Mouse (Mus musculus) midbrain, embryonic 14.5 days (tissue): Measurements from ENCODE around the gene Ppp1r12b. TPM values are rescaled to one million over a fixed set of nuclear protein-coding genes. Genes with fewer than 3 reads are reported as not detected.
A peak's percentile ranks its signal among the peaks of the same experiment; 100 is the strongest.

Experiments used
- ATAC-seq: fragments of 200-750 bp; cut with Nextera tagmentation; 2 replicates; pipeline ENCODE4 v1.8.0; 2017; ENCODE audit warnings: moderate number of reproducible peaks, moderate library complexity; ENCODE audit not compliant: low FRiP score, low TSS enrichment
- DNase-seq: peaks from one replicate; pipeline ENCODE4 v3.0.0-alpha.2; 2015
- H3K27ac ChIP-seq: fragments of 300-500 bp; sonication (generic); replicated peaks from 2 replicates; pipeline ENCODE4 v1.5.1; 2014; ENCODE audit warnings: mild to moderate bottlenecking, low read depth, low read length, moderate library complexity
- H3K27me3 ChIP-seq: fragments of 300-500 bp; sonication (generic); 2 replicates; pipeline ENCODE4 v1.6.1; 2014; ENCODE audit warnings: low read length, control low read depth, mixed read lengths; ENCODE audit not compliant: control insufficient read depth, insufficient read depth
- H3K36me3 ChIP-seq: fragments of 300-500 bp; sonication (generic); 2 replicates; pipeline ENCODE4 v1.6.1; 2014; ENCODE audit warnings: low read length, control low read depth; ENCODE audit not compliant: control insufficient read depth, insufficient read depth
- H3K4me1 ChIP-seq: fragments of 300-500 bp; sonication (generic); 2 replicates; pipeline ENCODE4 v1.6.1; 2014; ENCODE audit warnings: mild to moderate bottlenecking, antibody characterized with exemption, low read length, control low read depth; ENCODE audit not compliant: control insufficient read depth, insufficient read depth
- H3K4me2 ChIP-seq: fragments of 300-500 bp; sonication (generic); 2 replicates; pipeline ENCODE4 v1.6.1; 2014; ENCODE audit warnings: mild to moderate bottlenecking, low read length, moderate library complexity
- H3K4me3 ChIP-seq: fragments of 300-500 bp; sonication (generic); replicated peaks from 2 replicates; pipeline ENCODE4 v1.5.1; 2014; ENCODE audit warnings: low read depth, low read length
- H3K9ac ChIP-seq: fragments of 300-500 bp; sonication (generic); replicated peaks from 2 replicates; pipeline ENCODE4 v1.6.1; 2014; ENCODE audit warnings: mild to moderate bottlenecking, low read length, moderate library complexity
- H3K9me3 ChIP-seq: fragments of 300-500 bp; sonication (generic); 2 replicates; pipeline ENCODE4 v1.6.1; 2016; ENCODE audit warnings: low read length, control low read depth, mixed read lengths; ENCODE audit not compliant: control insufficient read depth
- WGBS: fragments of 180-500 bp; shearing (Covaris S2); extraction: QIAGEN DNeasy Blood & Tissue Kit; methylation state at CpG from one replicate; pipeline ENCODE4 v1.1.7; 2014; 5-methylcytosine and 5-hydroxymethylcytosine counted together
- polyA plus RNA-seq: library from polyadenylated mRNA; unstranded; fragments of >200 nt; fragmentation: Nextera tagmentation; extraction: Ambion mirVana; gene quantifications from 2 replicates; pipeline ENCODE4 v1.2.1, GENCODE M21; 2014

Gene Ppp1r12b
- polyA plus RNA-seq, 1 experiment from 2014 or later, result 14.5 TPM

GRCm38 (mm10) chr1:134960634-134961033, 4.9 kb upstream of the Ppp1r12b start:
- H3K4me3 ChIP-seq, result no peak overlapping the region
- no peak overlapping the region for H3K27ac ChIP-seq
- 0 out of 2 replicates have a peak, but pooled peaks cover 7% of the 10 kb centered on the region for H3K4me1 ChIP-seq
- DNase-seq, result no peak
- no peak overlapping the region for H3K9ac ChIP-seq
- no peak for ATAC-seq
- H3K4me2 ChIP-seq, result no peak overlapping the region
- WGBS, result 65% methylated on average over 7 of the region's 7 CpGs
- H3K9me3 ChIP-seq, result no peaks in the 10 kb centered on the region
- no peaks in the 10 kb centered on the region for H3K36me3 ChIP-seq
- peaks cover 6% of the 10 kb centered on the region; the same call in 1 of the 2 replicates for H3K27me3 ChIP-seq

- H3K36me3 ChIP-seq, result no peaks in the 10 kb centered on the region
- H3K4me3 ChIP-seq, result peak overlapping the region; percentile 78
- peak overlapping the region; percentile 93 for H3K27ac ChIP-seq
- WGBS, result 4% methylated on average over 16 of the region's 16 CpGs
- ATAC-seq, result peak; percentile 44
- H3K4me2 ChIP-seq, result peak overlapping the region; percentile 78
- H3K27me3 ChIP-seq, result no peaks in the 10 kb centered on the region
- DNase-seq, result no peak
- peaks cover 14% of the 10 kb centered on the region for H3K4me1 ChIP-seq
- no peaks in the 10 kb centered on the region for H3K9me3 ChIP-seq
- peak overlapping the region; percentile 82 for H3K9ac ChIP-seq
These were observed 599 bp downstream of the Ppp1r12b start for GRCm38 (mm10) chr1:134955050-134955636.

- H3K9me3 ChIP-seq, result no peaks in the 10 kb centered on the region
- no peak overlapping the region for H3K27ac ChIP-seq
- no peak overlapping the region for H3K4me3 ChIP-seq
- H3K4me1 ChIP-seq, result peaks cover 11% of the 10 kb centered on the region
- ATAC-seq (no peak), DNase-seq (peak; percentile 8)
- no peak overlapping the region for H3K9ac ChIP-seq
- no peak overlapping the region for H3K4me2 ChIP-seq
- WGBS, result 85% methylated on average over 3 of the region's 3 CpGs
- no peaks in the 10 kb centered on the region for H3K36me3 ChIP-seq
- H3K27me3 ChIP-seq, result no peaks in the 10 kb centered on the region
These were observed 5.8 kb downstream of the Ppp1r12b start for GRCm38 (mm10) chr1:134949946-134950345.

DNA sequence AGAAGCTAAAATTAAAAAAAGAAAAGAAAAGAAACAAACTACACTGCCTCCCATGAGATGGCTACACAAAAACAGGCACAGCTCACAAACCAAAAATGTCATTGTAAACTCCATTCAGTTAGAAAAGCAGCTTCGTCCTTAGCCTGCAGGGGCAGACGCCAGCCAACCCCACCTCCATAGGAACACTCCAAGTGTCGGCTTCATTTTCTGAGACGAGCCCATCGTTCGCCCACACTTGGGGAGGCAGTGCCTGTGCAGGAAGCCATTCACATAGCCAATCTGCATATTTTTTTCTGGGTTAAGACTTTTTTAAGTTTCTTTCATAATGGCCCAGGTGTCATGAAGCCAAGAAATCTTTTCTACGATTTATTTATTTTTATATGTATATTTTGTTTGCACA, 8.2 kb downstream of the Ppp1r12b start:
- DNase-seq (no peak), ATAC-seq (no peak)
- Histone ChIP-seq H3K4me3 (no peak overlapping the region), H3K36me3 (no peaks in the 10 kb centered on the region), H3K9me3 (no peaks in the 10 kb centered on the region), H3K9ac (no peak overlapping the region), H3K27me3 (no peaks in the 10 kb centered on the region), H3K4me1 (no peaks in the 10 kb centered on the region), H3K4me2 (no peak overlapping the region), H3K27ac (no peak overlapping the region)
- WGBS, result 80% methylated on average over 7 of the region's 7 CpGs

DNA sequence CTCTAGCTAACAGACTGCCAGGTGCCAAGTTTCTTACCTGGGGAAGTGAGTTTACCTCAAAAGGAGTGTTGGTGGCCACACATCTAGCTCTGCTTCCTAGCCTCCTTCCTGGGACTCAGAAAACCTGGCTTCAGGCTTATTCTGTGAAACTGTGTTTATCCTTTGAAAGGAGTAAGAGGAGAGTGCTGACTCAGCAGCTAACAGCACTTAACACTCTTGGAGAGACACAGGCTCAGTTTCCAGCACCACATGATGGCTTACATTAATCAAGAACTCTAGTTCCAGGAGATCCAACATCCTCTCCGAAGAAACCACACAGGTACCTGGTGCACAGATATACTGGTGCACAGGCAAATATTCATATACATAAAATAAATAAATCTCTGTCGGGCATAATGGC, 12.8 kb downstream of the Ppp1r12b start:
- H3K9ac ChIP-seq, result no peak overlapping the region
- H3K4me2 ChIP-seq, result no peak overlapping the region
- no peaks in the 10 kb centered on the region for H3K36me3 ChIP-seq
- H3K9me3 ChIP-seq, result no peaks in the 10 kb centered on the region
- no peaks in the 10 kb centered on the region for H3K4me1 ChIP-seq
- no peak for ATAC-seq
- 90% methylated on average over 2 of the region's 2 CpGs for WGBS
- DNase-seq, result no peak
- no peak overlapping the region for H3K4me3 ChIP-seq
- no peaks in the 10 kb centered on the region for H3K27me3 ChIP-seq
- H3K27ac ChIP-seq, result no peak overlapping the region

- DNase-seq (no peak), ATAC-seq (no peak)
These were observed 14.9 kb downstream of the Ppp1r12b start for GRCm38 (mm10) chr1:134940863-134941262.

DNA sequence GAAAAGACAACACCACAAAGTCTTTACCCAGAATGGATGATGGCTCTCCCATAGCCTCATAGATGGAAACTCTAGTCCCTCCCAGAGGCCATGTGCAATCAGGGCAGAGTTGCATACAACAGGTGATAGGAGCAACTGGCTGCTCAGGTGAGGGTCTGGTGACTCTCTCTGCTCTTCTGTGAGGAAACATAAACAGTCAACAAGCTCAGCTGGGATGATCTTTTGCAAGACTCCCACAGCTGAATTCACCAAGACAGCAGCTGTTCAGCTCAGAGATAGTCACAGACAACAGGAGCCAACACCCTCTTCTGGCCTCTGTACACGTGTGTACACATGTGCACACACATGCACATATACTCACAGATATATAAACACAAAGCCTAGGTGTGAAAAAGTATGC, 17.5 kb downstream of the Ppp1r12b start:
- ATAC-seq, result no peak

More at GRCm38 (mm10) chr1:134940863-134941262, 14.9 kb downstream of the Ppp1r12b start:
- H3K9me3 ChIP-seq, result no peaks in the 10 kb centered on the region
- no peaks in the 10 kb centered on the region for H3K36me3 ChIP-seq
- H3K4me2 ChIP-seq, result no peak overlapping the region
- no peaks in the 10 kb centered on the region for H3K4me1 ChIP-seq
- H3K27me3 ChIP-seq, result no peaks in the 10 kb centered on the region
- no peak overlapping the region for H3K9ac ChIP-seq
- WGBS, result 78% methylated on average over 4 of the region's 4 CpGs
- no peak overlapping the region for H3K4me3 ChIP-seq
- H3K27ac ChIP-seq, result no peak overlapping the region

DNA sequence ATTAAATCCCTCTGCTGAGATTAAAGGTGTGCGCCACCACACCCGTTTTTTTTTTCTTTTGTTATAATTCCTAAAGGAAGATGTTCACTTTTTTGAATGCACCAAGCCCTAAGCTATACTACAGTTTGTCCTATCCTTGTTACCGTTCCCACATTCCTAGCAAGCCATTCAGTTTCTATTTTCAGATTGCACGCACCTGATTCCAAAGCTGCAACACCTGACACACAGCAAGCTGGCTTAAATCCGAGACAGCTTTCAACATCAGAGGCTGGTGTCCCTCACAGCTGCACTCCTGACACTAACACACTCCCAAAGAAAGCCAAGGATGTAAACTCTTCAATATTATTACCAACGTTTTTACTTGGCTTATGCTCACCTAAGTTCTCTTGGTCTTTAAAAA, 19.4 kb downstream of the Ppp1r12b start:
- Histone ChIP-seq H3K36me3 (no peaks in the 10 kb centered on the region), H3K4me2 (no peak overlapping the region), H3K4me1 (no peaks in the 10 kb centered on the region), H3K9ac (no peak overlapping the region), H3K27me3 (no peaks in the 10 kb centered on the region), H3K27ac (no peak overlapping the region), H3K4me3 (no peak overlapping the region), H3K9me3 (no peaks in the 10 kb centered on the region)
- 94% methylated on average over 6 of the region's 6 CpGs for WGBS
- ATAC-seq, result no peak
- DNase-seq, result no peak

More for the DNA sequence above, 17.5 kb downstream of the Ppp1r12b start:
- Histone ChIP-seq H3K27me3 (no peaks in the 10 kb centered on the region), H3K9me3 (no peaks in the 10 kb centered on the region), H3K4me1 (no peaks in the 10 kb centered on the region), H3K4me3 (no peak overlapping the region), H3K9ac (no peak overlapping the region), H3K4me2 (no peak overlapping the region), H3K36me3 (no peaks in the 10 kb centered on the region), H3K27ac (no peak overlapping the region)
- DNase-seq, result no peak
- WGBS, result 92% methylated on average over 1 of the region's 1 CpGs

GRCm38 (mm10) chr1:134932431-134932830, 23.3 kb downstream of the Ppp1r12b start:
- no peak for ATAC-seq
- 39% methylated on average over 7 of the region's 7 CpGs for WGBS
- no peak overlapping the region for H3K9ac ChIP-seq
- H3K9me3 ChIP-seq, result no peaks in the 10 kb centered on the region
- no peak overlapping the region for H3K4me3 ChIP-seq
- no peak overlapping the region for H3K4me2 ChIP-seq
- H3K4me1 ChIP-seq, result no peaks in the 10 kb centered on the region
- no peaks in the 10 kb centered on the region for H3K36me3 ChIP-seq
- H3K27me3 ChIP-seq, result no peaks in the 10 kb centered on the region
- no peak overlapping the region for H3K27ac ChIP-seq
- no peak for DNase-seq
